Mouse (Mus musculus) naive thymus-derived CD4-positive, alpha-beta T cell, adult 2 months (primary cell): ENCODE data around the gene Pinlyp.

ENCODE experiments used
- DNase-seq: peaks from one replicate; pipeline ENCODE4 v3.0.0-alpha.2; 2011; ENCODE audit warnings: low read depth

The Pinlyp gene

GRCm38 (mm10) chr7:24546068-24546614 is at the start of gene Pinlyp, which contains the start of gene Xrcc1:
Gene Pinlyp, minus strand, starts transcription at chr7:24546118.
Gene Xrcc1, plus strand, starts transcription at chr7:24546289.
- DNase-seq, result no peak

- no peak for DNase-seq
Observed at GRCm38 (mm10) chr7:24595464-24595863, 49.5 kb upstream of the Pinlyp start.

- no peak for DNase-seq
Observed at GRCm38 (mm10) chr7:24594309-24594803, 48.4 kb upstream of the Pinlyp start.

GRCm38 (mm10) chr7:24593621-24594308 is 47.8 kb upstream of the Pinlyp start:
- peak; percentile 78 for DNase-seq

- no peak for DNase-seq
Observed at GRCm38 (mm10) chr7:24592781-24593180, 46.9 kb upstream of the Pinlyp start.

GRCm38 (mm10) chr7:24592163-24592562 is 46.2 kb upstream of the Pinlyp start:
- DNase-seq, result no peak

- DNase-seq, result no peak
Observed at GRCm38 (mm10) chr7:24591735-24592134, 45.8 kb upstream of the Pinlyp start.

GRCm38 (mm10) chr7:24588336-24588735 is 42.4 kb upstream of the Pinlyp start:
- peak; percentile 48 for DNase-seq

- DNase-seq, result no peak
Observed at GRCm38 (mm10) chr7:24587330-24588105, 41.6 kb upstream of the Pinlyp start, which contains the start of the genes Ethe1 and Zfp575. Gene Ethe1, plus strand, starts transcription at chr7:24587543. Gene Zfp575, minus strand, starts transcription at chr7:24587641.

- no peak for DNase-seq
Observed at GRCm38 (mm10) chr7:24586828-24587227, 40.9 kb upstream of the Pinlyp start.

- no peak for DNase-seq
Observed at GRCm38 (mm10) chr7:24585995-24586394, 40.1 kb upstream of the Pinlyp start.

GRCm38 (mm10) chr7:24584876-24585275 is 39.0 kb upstream of the Pinlyp start:
- no peak for DNase-seq

GRCm38 (mm10) chr7:24577811-24578210 is 31.9 kb upstream of the Pinlyp start:
- no peak for DNase-seq

GRCm38 (mm10) chr7:24574224-24574796 is 28.4 kb upstream of the Pinlyp start:
- no peak for DNase-seq

- no peak for DNase-seq
Observed at GRCm38 (mm10) chr7:24572455-24572854, 26.5 kb upstream of the Pinlyp start.

- DNase-seq, result no peak
Observed at GRCm38 (mm10) chr7:24571071-24571470, 25.2 kb upstream of the Pinlyp start.

- no peak for DNase-seq
Observed at GRCm38 (mm10) chr7:24568512-24568911, 22.6 kb upstream of the Pinlyp start.

- DNase-seq, result no peak
Observed at GRCm38 (mm10) chr7:24566206-24566605, 20.3 kb upstream of the Pinlyp start.

GRCm38 (mm10) chr7:24565627-24566026 is 19.7 kb upstream of the Pinlyp start:
- DNase-seq, result no peak

GRCm38 (mm10) chr7:24564607-24565265 is 18.8 kb upstream of the Pinlyp start:
- peak; percentile 86 for DNase-seq

GRCm38 (mm10) chr7:24563837-24564206 is 17.9 kb upstream of the Pinlyp start:
- no peak for DNase-seq
